Mouse (Mus musculus) cerebellum, adult 2 months (tissue): ENCODE measurements at regions not wholly inside any gene's neighbourhood (a gene's known extent, or its start where the extent isn't known, plus 50 kb on each side); places are given as distances from the start of the nearest gene placed in this dataset.
"Not testable (repeated sequence)": the region's sequence is repeated elsewhere in the genome, so short reads cannot be mapped to it uniquely, and the experiment has no call there.

ENCODE experiments used
- DNase-seq, 2 experiments: peaks; one replicate each; pipeline ENCODE4 v3.0.0; 2021
- H3K27ac ChIP-seq: fragments of 200-500 bp; 2 replicates; pipeline ENCODE4 v1.5.1; 2012; ENCODE audit warnings: low read length, control low read depth, inconsistent platforms; ENCODE audit not compliant: insufficient read depth
- H3K27me3 ChIP-seq: fragments of 200-500 bp; 2 replicates; pipeline ENCODE4 v1.6.1; 2012; ENCODE audit warnings: inconsistent platforms, mild to moderate bottlenecking, low read length, moderate library complexity; ENCODE audit not compliant: control insufficient read depth, insufficient read depth
- H3K4me1 ChIP-seq: fragments of 200-500 bp; 2 replicates; pipeline ENCODE4 v1.6.1; 2011; ENCODE audit warnings: low read length; ENCODE audit not compliant: control insufficient read depth, insufficient read depth
- H3K4me3 ChIP-seq: fragments of 200-500 bp; replicated peaks from 2 replicates; pipeline ENCODE3; 2011; ENCODE audit warnings: mild to moderate bottlenecking, low read depth, low read length, control low read depth; ENCODE audit not compliant: insufficient read depth
- CTCF ChIP-seq: fragments of 200-500 bp; IDR thresholded peaks from 2 replicates; pipeline ENCODE4 v1.5.1; 2011; ENCODE audit warnings: low read depth, mild to moderate bottlenecking, control low read depth, low read length, moderate library complexity, borderline replicate concordance; ENCODE audit not compliant: insufficient read depth
- POLR2A ChIP-seq: fragments of 200-500 bp; IDR thresholded peaks from 2 replicates; pipeline ENCODE4 v1.6.1; 2011; ENCODE audit warnings: low read length, control low read depth, borderline replicate concordance; ENCODE audit not compliant: insufficient read depth
- WGBS: fragments of 180-500 bp; shearing (Covaris S2); methylation state at CpG from one replicate; pipeline ENCODE4 v1.1.7; 2018; 5-methylcytosine and 5-hydroxymethylcytosine counted together

GRCm38 (mm10) chr11:91357029-91357428 is 220.3 kb downstream of the Kif2b start:
- no peak for DNase-seq
- TF ChIP-seq POLR2A (no peak), CTCF (no peak)
- Histone ChIP-seq H3K4me1 (no peaks in the 10 kb centered on the region), H3K27ac (no peak overlapping the region), H3K27me3 (no peaks in the 10 kb centered on the region), H3K4me3 (no peak overlapping the region)
- 24% methylated on average over 4 of the region's 4 CpGs for WGBS

- Histone ChIP-seq H3K4me3 (no peak overlapping the region), H3K27ac (no peak overlapping the region), H3K27me3 (no peaks in the 10 kb centered on the region), H3K4me1 (no peaks in the 10 kb centered on the region)
- DNase-seq = no peak
- 36% methylated on average over 1 of the region's 1 CpGs for WGBS
- TF ChIP-seq CTCF (no peak), POLR2A (no peak)
Measured at GRCm38 (mm10) chr11:91342629-91343028, 234.7 kb downstream of the Kif2b start.

GRCm38 (mm10) chr11:91333056-91333455 is 244.3 kb downstream of the Kif2b start:
- no peaks in the 10 kb centered on the region for H3K27me3 ChIP-seq
- H3K4me1 ChIP-seq = no peaks in the 10 kb centered on the region
- no peak overlapping the region for H3K4me3 ChIP-seq
- no peak overlapping the region for H3K27ac ChIP-seq
- WGBS = 78% methylated on average over 3 of the region's 3 CpGs
- TF ChIP-seq POLR2A (no peak), CTCF (no peak)
- DNase-seq = no peak

GRCm38 (mm10) chr11:91327543-91327942 is 249.8 kb downstream of the Kif2b start:
- Histone ChIP-seq H3K4me3 (no peak overlapping the region), H3K27me3 (no peaks in the 10 kb centered on the region), H3K27ac (no peak overlapping the region), H3K4me1 (no peaks in the 10 kb centered on the region)
- DNase-seq = no peak
- no peak for TF ChIP-seq CTCF
- TF ChIP-seq POLR2A = no peak
- 81% methylated on average over 8 of the region's 8 CpGs for WGBS

GRCm38 (mm10) chr11:91310212-91310742 is 267.1 kb downstream of the Kif2b start:
- H3K27ac ChIP-seq = no peak overlapping the region
- TF ChIP-seq POLR2A (no peak), CTCF (no peak)
- H3K27me3 ChIP-seq = no peaks in the 10 kb centered on the region
- no peak for DNase-seq
- WGBS = 33% methylated on average over 3 of the region's 3 CpGs
- H3K4me3 ChIP-seq = no peak overlapping the region
- no peaks in the 10 kb centered on the region for H3K4me1 ChIP-seq

GRCm38 (mm10) chr11:91289194-91290123 is 287.9 kb downstream of the Kif2b start:
- WGBS = 50% methylated on average over 10 of the region's 10 CpGs
- no peak overlapping the region for H3K27ac ChIP-seq
- H3K4me3 ChIP-seq = no peak overlapping the region
- no peaks in the 10 kb centered on the region for H3K27me3 ChIP-seq
- DNase-seq = peak; percentile 6 to 10
- no peaks in the 10 kb centered on the region for H3K4me1 ChIP-seq
- no peak for TF ChIP-seq POLR2A
- peak; percentile 55; the same call in 1 of the 2 replicates for TF ChIP-seq CTCF

GRCm38 (mm10) chr11:91286376-91286775 is 291.0 kb downstream of the Kif2b start:
- no peaks in the 10 kb centered on the region for H3K4me1 ChIP-seq
- TF ChIP-seq POLR2A = no peak
- no peak for TF ChIP-seq CTCF
- DNase-seq = no peak
- no peak overlapping the region for H3K27ac ChIP-seq
- H3K27me3 ChIP-seq = no peaks in the 10 kb centered on the region
- H3K4me3 ChIP-seq = no peak overlapping the region

- TF ChIP-seq CTCF = no peak
- Histone ChIP-seq H3K4me1 (no peaks in the 10 kb centered on the region), H3K4me3 (no peak overlapping the region), H3K27ac (no peak overlapping the region), H3K27me3 (no peaks in the 10 kb centered on the region)
- WGBS = 38% methylated on average over 4 of the region's 4 CpGs
- no peak for DNase-seq
Measured at GRCm38 (mm10) chr11:91262216-91262615, 315.1 kb downstream of the Kif2b start.

- not testable (repeated sequence) for H3K27me3 ChIP-seq, H3K4me1 ChIP-seq, H3K4me3 ChIP-seq, DNase-seq, H3K27ac ChIP-seq
- WGBS = 71% methylated on average over 3 of the region's 3 CpGs
Measured at GRCm38 (mm10) chr11:91242061-91242460, 335.3 kb downstream of the Kif2b start.
